Mouse (Mus musculus) stomach, postnatal 0 days (tissue): ENCODE data around the gene St3gal5.

Experiments used
- CTCF ChIP-seq: IDR thresholded peaks from 2 replicates; pipeline ENCODE4 v1.5.1; 2016; ENCODE audit warnings: antibody characterized with exemption, low read depth, mild to moderate bottlenecking, moderate library complexity
- EP300 ChIP-seq: optimal IDR thresholded peaks from 2 replicates; pipeline ENCODE3; 2016; ENCODE audit warnings: antibody characterized with exemption

DNA sequence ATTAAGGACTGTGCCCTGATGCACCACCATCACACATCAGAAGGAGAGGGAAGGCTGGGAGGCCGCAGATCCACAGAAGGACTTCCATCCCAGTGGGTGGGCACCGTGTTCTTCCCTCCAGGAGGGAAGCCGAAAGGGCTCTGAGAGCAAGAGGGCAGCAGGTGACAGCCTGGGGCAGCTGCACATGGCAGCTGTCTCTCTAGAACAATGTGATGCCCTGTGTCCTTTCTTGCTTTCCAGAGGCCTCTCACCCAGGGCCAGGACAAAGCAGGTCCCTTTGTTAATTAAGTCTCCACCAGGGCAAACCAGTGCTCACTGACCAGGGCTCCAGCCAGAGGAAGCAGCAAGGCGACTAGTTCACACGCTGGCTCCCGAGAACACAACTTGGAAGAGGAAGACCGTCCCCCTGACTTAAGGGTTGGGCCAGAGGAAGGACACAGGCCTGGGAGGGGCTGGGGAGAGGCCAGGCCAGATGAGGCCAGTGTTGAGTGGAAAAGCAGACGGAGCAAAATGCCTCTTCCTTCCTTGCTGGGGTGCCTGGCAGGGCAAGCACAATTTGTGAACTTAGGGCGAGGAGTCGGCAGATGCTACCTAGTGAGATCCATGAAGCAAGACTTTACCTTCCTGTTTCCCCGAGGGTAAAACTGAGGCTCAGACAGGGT lies 103.3 kb downstream of the St3gal5 start:
- TF ChIP-seq CTCF (no peak), EP300 (no peak)
